Mouse (Mus musculus) liver, postnatal 0 days (tissue): Measurements from ENCODE around the gene Kcnh6.

ENCODE experiments used
- CTCF ChIP-seq: sonication (generic); IDR thresholded peaks from 2 replicates; pipeline ENCODE4 v1.5.1; 2016; ENCODE audit warnings: antibody characterized with exemption, low read depth
- EP300 ChIP-seq: IDR thresholded peaks from 2 replicates; pipeline ENCODE4 v1.6.1; 2016; ENCODE audit warnings: antibody characterized with exemption, low read depth, mild to moderate bottlenecking

DNA sequence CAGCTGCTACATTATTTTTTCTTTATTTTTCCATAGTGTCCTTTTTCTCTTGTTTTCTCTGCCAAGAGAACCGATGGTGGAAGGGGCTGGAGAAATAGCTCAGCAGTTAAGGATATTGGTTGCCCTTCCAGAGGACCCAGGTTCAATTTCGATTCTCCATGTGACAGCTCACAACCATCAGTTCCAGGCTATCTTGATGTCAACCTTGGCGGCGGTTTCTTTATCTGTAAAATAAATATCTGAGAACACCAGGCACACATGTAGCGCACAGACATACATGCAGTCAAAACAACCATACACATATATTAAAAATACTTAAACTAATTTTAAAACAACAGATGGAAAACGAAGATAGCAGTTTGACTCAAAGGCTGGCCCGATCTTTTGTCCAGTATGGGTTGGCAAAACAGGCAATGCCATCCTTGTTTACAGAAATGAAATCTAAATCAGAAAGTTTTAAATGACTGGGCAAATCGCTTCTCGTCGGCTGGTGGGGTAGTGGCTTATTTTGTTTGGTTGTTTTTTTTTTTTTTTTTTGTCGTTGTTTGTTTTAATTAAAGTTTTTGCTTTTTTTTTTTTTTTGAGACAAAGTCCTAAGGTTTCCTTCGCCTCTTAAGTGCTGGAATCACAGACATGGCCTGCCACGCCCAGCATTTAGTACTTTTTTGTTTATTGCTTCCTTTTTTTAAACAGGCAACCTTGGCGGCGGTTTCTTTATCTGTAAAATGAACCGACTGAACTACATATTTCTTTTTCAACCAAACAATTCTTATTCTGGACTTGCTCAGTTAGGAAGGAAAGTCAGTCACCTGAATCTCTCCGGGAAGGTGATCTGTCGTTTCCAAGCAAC lies 57.4 kb downstream of the Kcnh6 start:
- TF ChIP-seq CTCF (no peak), EP300 (peak; percentile 86)
